Mouse (Mus musculus) embryonic facial prominence, embryonic 14.5 days (tissue): ENCODE measurements at regions not wholly inside any gene's neighbourhood (a gene's known extent, or its start where the extent isn't known, plus 50 kb on each side); places are given as distances from the start of the nearest gene placed in this dataset.

ENCODE experiments used
- ATAC-seq: fragments of 200-750 bp; cut with Nextera tagmentation; 2 replicates; pipeline ENCODE4 v1.8.0; 2017; ENCODE audit warnings: low read depth, moderate number of reproducible peaks, moderate TSS enrichment
- DNase-seq: peaks from one replicate; pipeline ENCODE4 v3.0.0-alpha.2; 2015; ENCODE audit warnings: low spot score
- H3K27ac ChIP-seq: fragments of 300-500 bp; sonication (generic); replicated peaks from 2 replicates; pipeline ENCODE4 v1.5.1; 2014; ENCODE audit warnings: low read depth, mild to moderate bottlenecking, low read length, moderate library complexity
- H3K27me3 ChIP-seq: fragments of 300-500 bp; sonication (generic); replicated peaks from 2 replicates; pipeline ENCODE4 v1.6.1; 2014; ENCODE audit warnings: low read length; ENCODE audit not compliant: control insufficient read depth, insufficient read depth
- H3K36me3 ChIP-seq: fragments of 300-500 bp; sonication (generic); 2 replicates; pipeline ENCODE4 v1.6.1; 2014; ENCODE audit warnings: low read length, mixed read lengths; ENCODE audit not compliant: control insufficient read depth, insufficient read depth
- H3K4me1 ChIP-seq: fragments of 300-500 bp; sonication (generic); 2 replicates; pipeline ENCODE4 v1.6.1; 2014; ENCODE audit warnings: antibody characterized with exemption, low read length; ENCODE audit not compliant: control insufficient read depth, insufficient read depth
- H3K4me2 ChIP-seq: fragments of 300-500 bp; sonication (generic); 2 replicates; pipeline ENCODE4 v1.6.1; 2014; ENCODE audit warnings: low read depth, mild to moderate bottlenecking, low read length, moderate library complexity, mixed read lengths
- H3K4me3 ChIP-seq: fragments of 300-500 bp; sonication (generic); 2 replicates; pipeline ENCODE4 v1.5.1; 2014; ENCODE audit warnings: low read depth, mild to moderate bottlenecking, low read length
- H3K9ac ChIP-seq: fragments of 300-500 bp; sonication (generic); 2 replicates; pipeline ENCODE4 v1.6.1; 2014; ENCODE audit warnings: low read depth, mild to moderate bottlenecking, low read length, moderate library complexity, mixed read lengths
- H3K9me3 ChIP-seq: fragments of 300-500 bp; sonication (generic); 2 replicates; pipeline ENCODE4 v1.6.1; 2016; ENCODE audit warnings: low read length; ENCODE audit not compliant: control insufficient read depth
- WGBS: fragments of 180-500 bp; shearing (Covaris S2); extraction: QIAGEN DNeasy Blood & Tissue Kit; methylation state at CpG from one replicate; pipeline ENCODE4 v1.1.7; 2014; 5-methylcytosine and 5-hydroxymethylcytosine counted together

DNA sequence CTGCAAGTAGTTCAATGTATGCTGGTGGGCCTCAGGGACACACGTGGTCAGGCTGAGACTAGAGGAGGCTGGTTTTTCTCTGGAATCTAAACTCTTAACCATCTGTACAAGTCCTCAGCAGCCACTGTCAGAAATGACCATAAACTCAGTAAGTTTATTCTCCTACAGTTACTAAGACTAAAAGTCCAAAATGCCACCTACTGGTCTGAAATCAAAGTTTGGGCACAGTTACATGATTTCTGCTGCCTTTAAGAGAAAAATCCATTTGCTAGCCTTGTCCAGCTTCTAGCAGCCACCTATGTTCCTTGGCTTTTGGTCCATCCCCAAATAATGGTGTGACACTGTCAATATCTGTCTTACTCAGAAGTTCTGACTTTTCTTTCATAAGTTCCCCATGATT is 300.2 kb upstream of the Thbs1 start:
- peak; percentile 9 for DNase-seq
- Histone ChIP-seq H3K4me2 (no peak overlapping the region), H3K4me3 (no peak overlapping the region), H3K36me3 (no peaks in the 10 kb centered on the region), H3K27me3 (no peaks in the 10 kb centered on the region), H3K9ac (no peak overlapping the region), H3K27ac (no peak overlapping the region), H3K4me1 (peaks cover 7% of the 10 kb centered on the region; the same call in 1 of the 2 replicates), H3K9me3 (no peaks in the 10 kb centered on the region)
- ATAC-seq, result no peak
- WGBS, result 38% methylated on average over 1 of the region's 1 CpGs

DNA sequence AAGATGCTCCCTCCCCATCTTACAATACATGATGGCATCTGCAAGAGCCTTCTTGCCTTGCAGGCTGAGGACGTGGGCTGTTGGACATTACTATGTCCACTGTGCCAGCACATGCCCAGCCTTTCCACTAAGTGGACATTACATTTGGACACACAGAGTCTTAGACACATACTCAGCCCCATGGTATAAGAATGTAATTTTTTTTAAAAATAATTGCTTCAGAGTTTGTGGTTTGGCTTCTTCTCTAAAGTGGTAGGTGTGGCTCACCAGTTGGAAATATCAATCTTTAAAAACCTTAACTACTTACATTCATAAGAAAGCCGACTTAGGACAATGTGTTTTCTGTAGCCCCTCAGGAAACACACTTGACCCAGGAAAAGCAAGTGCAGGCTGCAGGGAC is 299.7 kb upstream of the Thbs1 start:
- no peaks in the 10 kb centered on the region for H3K36me3 ChIP-seq
- peaks cover 6% of the 10 kb centered on the region; the same call in 1 of the 2 replicates for H3K4me1 ChIP-seq
- H3K4me3 ChIP-seq, result no peak overlapping the region
- H3K27ac ChIP-seq, result no peak overlapping the region
- no peaks in the 10 kb centered on the region for H3K27me3 ChIP-seq
- DNase-seq (no peak), ATAC-seq (no peak)
- no peak overlapping the region for H3K9ac ChIP-seq
- WGBS, result 74% methylated on average over 2 of the region's 2 CpGs
- no peak overlapping the region for H3K4me2 ChIP-seq
- H3K9me3 ChIP-seq, result no peaks in the 10 kb centered on the region

DNA sequence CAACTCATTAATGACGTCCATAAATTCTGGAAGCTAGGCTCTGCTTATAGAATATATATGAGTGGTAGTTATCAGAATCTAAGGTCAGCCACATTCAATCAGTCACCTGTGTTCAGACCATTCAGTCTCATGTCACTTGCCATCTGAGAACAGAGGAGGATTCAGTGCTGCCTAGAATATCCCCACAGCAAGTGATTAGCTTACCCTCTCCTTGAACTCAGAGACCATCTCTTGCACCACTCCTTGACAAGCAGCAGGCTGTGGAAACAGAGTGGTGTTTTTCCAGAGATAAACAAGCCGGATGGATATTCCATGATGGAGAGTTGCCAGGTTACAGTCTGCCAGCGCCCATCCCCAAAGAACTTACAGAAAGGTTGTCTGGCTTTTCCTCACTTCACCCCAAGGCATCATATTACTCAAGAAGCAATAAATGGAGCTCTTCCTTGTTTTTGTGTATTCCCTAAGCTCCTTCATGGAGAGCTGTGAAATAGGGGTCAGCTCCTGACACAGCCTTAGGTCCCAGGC is 291.9 kb upstream of the Thbs1 start:
- WGBS, result 60% methylated on average over 3 of the region's 3 CpGs
- Histone ChIP-seq H3K9me3 (no peaks in the 10 kb centered on the region), H3K27me3 (no peaks in the 10 kb centered on the region), H3K36me3 (no peaks in the 10 kb centered on the region), H3K27ac (no peak overlapping the region), H3K4me1 (no peaks in the 10 kb centered on the region), H3K4me3 (no peak overlapping the region), H3K4me2 (no peak overlapping the region), H3K9ac (no peak overlapping the region)
- ATAC-seq, result no peak
- peak; percentile 42 for DNase-seq

DNA sequence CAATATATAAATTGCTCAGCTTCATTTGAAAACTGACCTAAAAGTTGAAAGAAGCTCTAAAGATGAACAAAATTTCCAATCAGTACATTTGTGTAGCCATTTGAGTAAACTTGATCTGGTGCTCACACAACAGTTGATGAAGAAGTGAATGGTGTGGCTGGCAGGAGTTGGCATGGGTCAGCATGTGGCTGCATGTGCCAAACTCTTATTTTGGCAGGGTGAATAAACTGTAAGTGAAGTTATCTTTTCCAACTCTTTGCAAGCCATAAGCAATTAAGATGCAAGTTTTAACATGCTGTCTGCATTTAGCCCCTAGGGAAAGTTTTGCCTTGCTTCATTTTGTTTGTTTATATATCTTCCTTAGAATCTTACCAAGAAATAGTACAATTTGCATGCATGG is 291.0 kb upstream of the Thbs1 start:
- Histone ChIP-seq H3K4me3 (no peak overlapping the region), H3K4me1 (no peaks in the 10 kb centered on the region), H3K4me2 (no peak overlapping the region), H3K36me3 (no peaks in the 10 kb centered on the region), H3K27me3 (no peaks in the 10 kb centered on the region), H3K27ac (no peak overlapping the region), H3K9ac (no peak overlapping the region), H3K9me3 (no peaks in the 10 kb centered on the region)
- DNase-seq (peak; percentile 73), ATAC-seq (no peak)

DNA sequence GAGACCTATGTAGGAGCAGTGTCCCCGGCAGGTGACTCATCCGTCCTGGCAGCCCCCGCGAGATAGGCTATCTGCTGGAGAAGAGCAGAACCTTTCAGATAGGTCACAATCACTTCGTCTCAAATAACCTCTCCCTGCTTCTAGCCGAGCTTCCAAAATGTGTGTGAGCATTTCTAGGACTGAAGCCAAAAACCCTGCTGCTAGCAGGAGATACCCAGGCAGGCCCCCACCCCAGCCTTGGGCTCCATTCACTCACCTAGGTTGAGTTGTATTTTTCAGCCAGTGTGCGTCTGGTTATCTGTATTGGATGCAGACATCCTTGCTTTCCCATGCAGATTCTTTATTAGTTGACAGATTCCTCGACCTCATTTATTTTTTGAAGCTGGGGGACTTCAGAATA is 286.6 kb upstream of the Thbs1 start:
- Histone ChIP-seq H3K4me2 (no peak overlapping the region), H3K27ac (no peak overlapping the region), H3K9ac (no peak overlapping the region), H3K4me1 (no peaks in the 10 kb centered on the region), H3K27me3 (no peaks in the 10 kb centered on the region), H3K4me3 (no peak overlapping the region), H3K36me3 (no peaks in the 10 kb centered on the region), H3K9me3 (no peaks in the 10 kb centered on the region)
- ATAC-seq (no peak), DNase-seq (peak; percentile 21)
- 69% methylated on average over 8 of the region's 8 CpGs for WGBS

DNA sequence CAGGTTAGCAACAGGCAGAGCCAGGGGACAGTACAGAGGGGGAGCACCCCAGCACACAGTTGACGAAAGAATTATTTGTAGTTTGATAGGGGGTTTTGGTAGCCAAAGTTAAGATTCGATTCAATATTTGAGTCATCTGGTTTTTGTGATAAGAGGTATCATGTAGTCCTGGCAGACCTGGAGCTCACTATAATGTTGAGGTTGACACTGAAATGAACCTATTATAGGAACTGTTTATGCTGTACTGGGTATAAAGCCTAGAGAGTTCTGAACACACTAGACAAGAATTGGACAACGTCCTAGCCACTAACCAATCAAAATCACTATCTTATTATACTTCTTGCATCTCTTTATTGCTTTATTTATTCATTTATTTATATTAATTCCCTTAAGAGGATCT is 284.4 kb upstream of the Thbs1 start:
- 79% methylated on average over 3 of the region's 3 CpGs for WGBS
- ATAC-seq (no peak), DNase-seq (no peak)
- Histone ChIP-seq H3K9ac (no peak overlapping the region), H3K36me3 (no peaks in the 10 kb centered on the region), H3K4me1 (no peaks in the 10 kb centered on the region), H3K9me3 (no peaks in the 10 kb centered on the region), H3K27ac (no peak overlapping the region), H3K27me3 (no peaks in the 10 kb centered on the region), H3K4me2 (no peak overlapping the region), H3K4me3 (no peak overlapping the region)

DNA sequence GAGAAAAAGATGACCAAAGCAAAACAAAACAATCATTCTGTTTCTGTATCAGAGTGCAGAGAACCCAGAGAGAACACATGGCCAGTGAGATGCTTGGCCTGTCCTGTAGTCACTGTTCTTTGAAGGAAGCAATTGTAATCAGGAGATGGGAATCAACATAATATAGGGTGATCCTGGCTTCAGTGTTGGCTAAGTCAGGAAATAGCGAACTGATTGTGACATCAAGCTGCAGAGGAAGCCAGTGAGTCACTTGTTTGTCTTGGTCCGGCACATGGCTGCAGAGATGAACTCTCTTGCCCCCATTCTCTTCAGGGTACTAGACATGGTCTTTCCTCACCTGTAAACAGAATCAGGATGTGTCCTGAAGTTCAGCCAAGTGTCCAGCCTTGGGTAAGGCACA is 273.3 kb upstream of the Thbs1 start:
- WGBS, result 55% methylated on average over 2 of the region's 2 CpGs
- ATAC-seq (no peak), DNase-seq (no peak)

DNA sequence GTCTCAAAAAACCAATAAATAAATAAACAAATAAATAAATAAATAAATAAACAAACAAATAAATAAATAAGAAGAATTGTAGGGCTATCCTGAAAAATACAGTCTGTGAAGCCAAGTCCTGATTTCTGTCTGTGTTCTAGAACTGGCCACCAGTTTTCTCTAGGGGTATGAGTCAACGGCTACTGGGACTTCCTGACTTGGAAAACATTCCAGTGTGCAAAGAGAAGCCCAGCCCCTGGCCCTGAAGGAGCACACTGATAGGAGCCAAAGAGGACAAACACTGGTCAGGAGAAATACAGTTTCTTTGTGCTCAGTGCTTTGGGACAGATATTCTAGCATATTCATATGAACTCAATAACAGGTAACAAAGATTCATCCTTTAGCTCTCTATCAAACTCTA is 271.3 kb upstream of the Thbs1 start:
- no peak for DNase-seq
- Histone ChIP-seq H3K4me1 (no peaks in the 10 kb centered on the region), H3K36me3 (no peaks in the 10 kb centered on the region), H3K27me3 (no peaks in the 10 kb centered on the region), H3K27ac (no peak overlapping the region), H3K4me2 (no peak overlapping the region), H3K9ac (no peak overlapping the region), H3K4me3 (no peak overlapping the region), H3K9me3 (no peaks in the 10 kb centered on the region)
- ATAC-seq, result no peak
- WGBS, result 89% methylated on average over 1 of the region's 1 CpGs

More for the DNA sequence above, 273.3 kb upstream of the Thbs1 start:
- Histone ChIP-seq H3K27me3 (no peaks in the 10 kb centered on the region), H3K9ac (no peak overlapping the region), H3K27ac (no peak overlapping the region), H3K9me3 (no peaks in the 10 kb centered on the region), H3K4me2 (no peak overlapping the region), H3K36me3 (no peaks in the 10 kb centered on the region), H3K4me1 (no peaks in the 10 kb centered on the region), H3K4me3 (no peak overlapping the region)

DNA sequence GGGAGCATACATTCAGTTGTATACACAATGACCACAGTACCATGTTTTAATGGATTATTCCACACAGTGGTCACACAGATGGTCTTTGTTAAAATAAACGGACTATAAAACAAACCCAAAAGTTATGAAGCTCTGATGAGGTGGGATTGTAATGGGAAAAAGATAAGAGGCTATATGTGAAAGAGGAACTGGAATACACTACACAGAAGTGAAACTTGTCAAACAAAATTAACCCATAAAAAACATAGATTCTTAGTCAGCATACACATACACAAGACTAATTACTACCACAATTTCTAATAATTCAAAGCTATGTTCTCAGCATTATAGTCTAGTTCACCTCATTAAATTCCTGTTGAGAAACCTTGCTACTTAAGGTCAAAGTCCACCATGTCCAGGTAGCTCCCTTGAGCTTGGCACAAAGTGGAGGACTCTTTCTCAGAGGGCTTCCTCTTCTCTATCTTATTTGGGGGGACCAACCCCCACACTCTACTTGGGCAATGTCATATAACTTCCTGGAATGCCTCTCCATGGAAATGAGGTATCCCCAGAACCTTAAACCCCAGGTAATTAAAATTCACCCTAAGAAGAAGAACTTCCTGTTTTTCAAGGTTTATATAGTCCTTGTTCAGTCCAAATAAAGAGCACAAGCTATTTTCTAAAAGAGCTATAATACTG is 269.2 kb upstream of the Thbs1 start:
- Histone ChIP-seq H3K4me2 (no peak overlapping the region), H3K4me1 (no peaks in the 10 kb centered on the region), H3K9ac (no peak overlapping the region), H3K9me3 (no peaks in the 10 kb centered on the region), H3K4me3 (no peak overlapping the region), H3K27me3 (no peaks in the 10 kb centered on the region), H3K36me3 (no peaks in the 10 kb centered on the region), H3K27ac (no peak overlapping the region)
- WGBS, result 85% methylated on average over 1 of the region's 1 CpGs
- DNase-seq (no peak), ATAC-seq (no peak)
